Mouse (Mus musculus): ENCODE measurements around the gene Slc2a8.
A peak's percentile ranks its signal among the peaks of the same experiment; 100 is the strongest.

Slc2a8 gene

DNA sequence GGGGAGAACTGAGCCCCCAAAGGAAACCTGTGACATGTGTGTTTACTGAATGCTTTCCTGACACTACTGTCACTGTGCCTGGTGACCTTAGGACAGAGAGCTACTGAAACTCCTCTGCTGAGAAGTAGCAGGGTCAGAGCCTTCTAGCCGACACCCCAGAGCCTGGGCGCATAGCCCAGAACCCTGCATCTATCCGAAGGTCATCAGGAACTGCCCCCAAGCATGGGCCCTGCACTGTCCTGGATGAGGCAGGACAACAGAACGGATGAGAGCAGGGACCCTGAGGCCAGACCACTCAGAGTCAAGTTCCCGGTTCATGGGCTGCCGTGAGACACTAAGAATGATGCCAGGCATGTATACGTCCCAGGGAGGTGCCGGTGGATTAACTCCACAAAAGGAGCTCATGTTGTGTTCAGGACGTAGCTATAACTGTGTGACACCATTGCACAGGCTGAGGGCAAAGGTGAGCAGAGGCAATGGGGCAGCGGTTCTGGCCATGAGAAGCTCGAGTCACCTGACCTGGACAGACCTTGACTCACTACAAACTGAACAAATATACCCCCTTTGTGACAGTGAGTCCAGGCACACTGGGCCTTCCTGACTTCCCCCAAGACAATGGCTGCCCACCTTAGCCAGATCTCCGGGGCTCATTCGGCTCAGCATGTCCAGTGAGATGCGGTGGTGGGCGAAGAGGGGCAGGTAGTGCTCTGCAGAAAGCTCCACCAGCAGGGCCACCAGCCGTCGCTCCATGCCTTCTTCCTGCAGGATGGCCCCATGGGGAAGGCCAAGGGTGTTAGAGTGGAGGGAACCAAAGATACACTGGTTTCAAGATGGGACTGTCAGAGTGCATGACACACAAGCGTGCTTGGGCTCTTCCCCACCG is 52.7 kb downstream of the Slc2a8 start:
- DNase-seq (ENCODE audit: low spot score): no peak

DNA sequence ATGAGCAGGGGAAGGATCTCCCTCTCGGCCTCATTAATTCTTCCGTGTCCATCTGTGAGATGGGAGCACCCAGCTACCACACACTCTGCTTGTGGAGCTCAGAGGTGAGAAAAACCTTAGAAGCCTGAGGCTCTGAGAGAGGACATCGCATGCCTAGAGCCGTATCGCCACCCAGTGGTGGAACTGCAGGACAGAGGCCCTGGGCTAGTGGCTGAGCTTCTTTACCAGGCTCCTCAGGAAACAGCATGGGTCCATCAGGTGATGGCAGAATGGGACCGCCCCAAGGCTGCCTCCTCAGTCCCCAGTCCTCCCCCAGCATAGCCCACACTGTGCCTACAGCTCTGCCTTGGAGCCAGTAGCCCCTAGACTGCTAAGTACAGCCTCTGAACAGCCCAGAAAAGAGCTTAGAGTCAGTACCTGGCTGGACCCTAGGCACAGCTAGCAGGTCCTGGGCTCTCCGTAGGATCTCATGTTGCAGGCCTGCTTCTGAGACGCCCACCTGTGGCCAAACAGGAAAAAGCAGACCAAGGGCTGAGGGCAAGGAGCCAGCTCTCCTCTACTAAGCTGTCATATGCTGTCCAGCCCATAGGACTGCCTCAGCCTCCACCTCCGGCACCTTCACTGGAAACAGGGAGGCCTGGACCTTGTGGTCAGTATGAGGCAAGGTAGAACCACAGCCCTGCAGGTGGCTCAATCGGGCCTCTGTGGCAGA is 53.5 kb downstream of the Slc2a8 start:
- peak; percentile 90 for DNase-seq (ENCODE audit: low spot score)

DNA sequence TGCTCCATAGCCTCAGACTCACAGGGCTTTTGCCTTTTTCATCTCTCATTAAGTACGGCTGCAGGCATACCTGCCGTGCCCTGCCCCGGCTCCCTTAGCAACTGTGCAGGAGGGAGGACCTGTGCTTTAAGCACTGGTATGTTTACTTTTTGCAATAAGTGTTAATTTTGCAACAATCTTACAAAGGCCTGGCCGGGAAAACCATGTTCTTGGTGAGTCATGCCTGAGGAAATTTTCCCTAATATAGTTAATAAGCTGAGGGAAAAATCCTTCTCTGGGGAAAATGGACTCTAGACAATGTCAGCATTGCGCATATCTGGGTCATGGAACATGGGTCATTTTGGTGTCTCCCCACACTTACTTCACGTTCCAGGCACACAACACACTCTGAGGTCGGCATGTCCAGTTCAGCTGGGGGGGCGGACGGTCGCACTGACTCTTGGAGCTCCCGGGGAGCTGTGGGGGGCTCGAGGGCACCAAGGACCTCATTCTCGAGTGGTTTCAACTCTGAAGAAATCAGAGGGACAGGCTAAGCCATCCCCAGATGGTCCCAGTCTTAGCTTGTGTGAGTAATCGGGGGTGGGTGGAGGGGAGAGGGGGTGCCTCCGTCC is 54.2 kb downstream of the Slc2a8 start:
- no peak for DNase-seq (ENCODE audit: low spot score)

DNA sequence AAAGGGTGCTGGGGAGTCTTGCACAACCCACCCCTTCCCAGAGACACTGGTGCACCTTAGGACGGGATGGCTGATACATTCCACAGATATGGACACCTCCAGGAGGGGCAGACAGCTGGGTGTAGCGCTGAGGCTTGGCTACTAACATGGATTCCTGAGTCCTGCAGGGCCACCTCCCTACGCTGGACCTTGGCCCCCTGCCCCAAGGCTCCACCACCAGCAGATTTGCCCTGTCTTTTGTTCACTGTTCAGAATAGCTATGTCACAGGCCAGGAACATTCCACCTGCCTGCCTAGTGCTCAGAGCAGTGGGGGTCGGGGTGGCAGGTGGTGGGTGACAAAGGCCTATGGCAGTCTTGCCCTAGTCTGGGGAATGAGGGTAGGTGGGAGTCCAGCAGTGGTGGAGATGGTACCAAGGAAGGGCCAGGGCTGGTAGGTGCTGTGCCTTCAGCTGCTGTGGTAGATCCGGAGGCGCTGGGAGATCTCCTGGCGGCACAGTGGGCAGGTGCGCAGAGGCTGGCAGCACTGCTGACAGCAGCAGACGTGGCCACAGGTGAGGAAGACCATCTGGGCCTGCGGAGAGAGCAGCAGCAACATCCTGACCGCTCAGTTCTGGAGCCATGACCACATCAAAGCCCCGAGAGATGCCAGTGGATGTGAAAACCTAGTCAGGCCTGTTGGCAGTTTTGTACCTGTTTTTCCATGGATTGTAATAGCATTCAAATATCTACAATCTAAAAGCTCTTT is 55.4 kb downstream of the Slc2a8 start:
- no peak for DNase-seq (ENCODE audit: low spot score)

DNA sequence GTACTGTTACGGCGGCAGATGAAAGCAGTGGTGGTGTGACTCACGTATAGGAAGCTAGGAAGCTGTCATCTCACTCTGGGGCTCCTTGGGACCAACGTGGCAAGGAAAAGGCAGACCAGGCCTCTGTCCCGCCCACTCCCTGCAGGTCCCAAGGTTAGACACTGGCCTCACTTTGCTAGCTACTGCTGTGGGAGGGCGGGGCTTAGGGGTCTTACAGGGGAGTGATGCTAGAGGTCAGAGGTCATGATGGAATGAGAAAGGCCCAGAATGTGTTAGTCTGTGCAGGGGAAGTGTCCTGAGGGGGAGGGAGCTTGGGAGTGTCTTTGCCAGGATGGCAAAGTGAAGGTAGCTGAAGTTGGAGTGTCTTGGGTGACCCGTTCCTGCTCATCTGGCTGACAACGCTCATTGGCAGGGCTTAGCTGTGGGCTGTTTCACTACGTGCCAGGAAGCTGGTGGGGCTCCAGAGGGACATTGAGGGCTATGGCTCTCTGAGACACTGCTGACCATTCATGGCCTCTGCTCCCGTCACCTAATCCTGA is 57.5 kb downstream of the Slc2a8 start:
- DNase-seq (ENCODE audit: low spot score): no peak

DNA sequence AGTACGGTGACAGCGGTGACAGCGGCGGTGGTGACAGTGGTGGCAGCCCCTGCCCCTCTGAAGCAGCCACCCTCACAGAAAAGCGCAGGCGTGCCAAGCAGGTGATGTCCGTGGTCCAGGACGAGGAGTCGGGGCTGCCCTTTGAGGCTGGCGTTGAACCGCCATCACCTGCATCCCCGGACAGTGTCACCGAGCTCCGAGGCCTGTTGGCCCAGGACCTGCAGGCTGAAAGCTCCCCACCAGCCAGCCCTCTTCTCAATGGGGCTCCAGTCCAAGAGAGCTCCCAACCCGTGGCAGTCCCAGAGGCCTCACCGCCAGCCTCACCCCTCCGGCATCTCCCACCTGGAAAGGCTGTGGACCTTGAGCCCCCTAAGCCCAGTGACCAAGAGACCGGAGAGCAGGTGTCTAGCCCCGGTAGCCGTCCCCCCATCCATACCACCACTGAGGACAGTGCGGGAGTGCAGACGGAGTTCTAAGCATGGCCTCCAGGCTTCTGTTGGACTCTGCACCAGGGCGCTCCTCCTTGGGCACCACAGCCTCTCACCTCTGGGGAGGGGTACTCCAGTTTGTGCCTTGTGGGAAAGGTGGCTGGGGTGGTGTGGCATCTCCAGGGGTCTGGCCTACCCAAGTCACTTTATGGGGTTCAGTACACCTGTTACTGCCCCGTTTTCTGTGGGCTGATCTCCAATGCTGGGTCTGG is 58.2 kb downstream of the Slc2a8 start:
- DNase-seq (ENCODE audit: low spot score): no peak

All from testis, postnatal 10 days (tissue).